Mouse (Mus musculus): ENCODE measurements around the gene Olfr325.
A peak's percentile ranks its signal among the peaks of the same experiment; 100 is the strongest.
"Not testable (repeated sequence)": the region's sequence is repeated elsewhere in the genome, so short reads cannot be mapped to it uniquely, and the experiment has no call there.

Gene Olfr325

DNA sequence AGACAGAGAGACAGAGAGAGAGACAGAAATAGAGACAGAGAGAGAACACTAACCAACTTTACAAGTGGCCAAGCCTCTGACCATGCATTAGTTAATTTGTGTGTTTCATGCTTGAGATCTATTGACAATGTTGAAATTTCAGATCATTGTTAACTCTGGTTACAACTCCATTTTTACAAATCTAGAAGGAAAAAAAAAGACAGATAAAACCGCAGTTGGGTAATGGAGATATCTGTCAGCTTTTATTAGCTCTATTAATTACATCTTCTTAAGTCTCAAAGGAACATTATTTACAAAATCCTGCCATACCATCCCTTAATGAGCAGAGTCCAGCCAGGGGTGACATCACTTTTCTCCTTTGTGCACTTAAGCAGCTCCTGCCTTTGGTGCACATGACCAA is at the start of gene Olfr325:
TSS of gene Olfr325 (plus strand) at position 301 of the 400 bp plus-strand sequence.
- DNase-seq: no peak

DNA sequence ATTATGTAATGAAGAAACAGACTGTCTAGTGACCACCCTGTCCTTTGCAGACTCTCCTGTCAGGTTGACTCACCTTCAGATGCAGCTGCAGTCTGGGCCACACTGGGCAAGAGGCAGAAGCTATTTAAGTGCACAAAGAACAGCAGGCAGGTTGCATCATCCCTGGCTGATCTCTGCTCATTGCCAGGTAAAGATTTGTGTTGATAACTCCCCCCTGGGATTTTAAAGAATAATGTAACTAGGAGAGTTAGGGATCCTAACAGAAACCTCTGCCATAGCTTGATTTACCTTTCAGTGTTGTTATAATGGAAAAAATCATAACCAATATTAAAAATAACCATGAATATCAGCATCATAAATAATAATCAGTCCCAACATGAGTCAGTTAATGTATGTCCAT is 42.8 kb upstream of the Olfr325 start, which contains the start of gene Olfr330:
TSS of gene Olfr330 (minus strand) at position 101 of the 400 bp plus-strand sequence.
- DNase-seq: not testable (repeated sequence)

DNA sequence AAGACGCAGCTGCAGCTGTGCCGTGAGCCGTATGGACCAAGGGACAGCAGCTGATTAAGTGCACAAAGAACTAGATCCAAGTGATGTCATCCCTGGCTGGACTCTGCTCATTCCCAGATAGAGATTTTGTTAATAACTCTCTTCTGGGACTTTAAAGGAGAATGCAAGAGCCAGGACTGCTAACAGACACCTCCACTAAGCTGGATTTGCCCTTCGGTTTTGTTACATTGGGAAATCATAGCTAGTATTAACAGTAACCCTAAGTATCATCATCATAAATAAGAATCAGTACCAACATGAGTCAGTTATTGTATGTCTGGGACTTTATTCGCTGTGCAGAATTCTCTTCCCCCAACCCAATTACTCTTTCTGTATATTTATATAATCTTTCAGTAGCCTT is 31.2 kb upstream of the Olfr325 start, which contains the start of gene Olfr329-ps:
TSS of gene Olfr329-ps (minus strand) at position 101 of the 400 bp plus-strand sequence.
- no peak for DNase-seq

DNA sequence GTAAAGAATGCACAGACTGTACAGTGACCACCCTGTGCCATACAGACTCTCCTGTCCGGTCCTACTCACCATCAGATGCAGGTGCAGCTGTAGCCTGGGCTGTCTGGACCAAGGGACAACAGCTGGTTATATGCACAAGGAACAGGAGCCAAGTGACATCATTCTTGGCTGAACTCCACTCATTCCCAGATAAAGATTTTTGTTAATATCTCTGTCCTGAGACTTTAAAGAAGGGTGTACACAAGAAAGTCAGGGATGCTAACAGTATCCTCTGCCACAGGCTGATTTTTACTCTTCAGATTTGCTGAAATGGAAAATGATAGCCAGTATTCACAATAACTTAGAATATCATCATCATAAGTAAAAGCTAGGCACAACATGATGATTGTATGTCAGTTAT is 22.0 kb upstream of the Olfr325 start, which contains the start of gene Olfr328:
TSS of gene Olfr328 (minus strand) at position 101 of the 400 bp plus-strand sequence.
- no peak for DNase-seq

DNA sequence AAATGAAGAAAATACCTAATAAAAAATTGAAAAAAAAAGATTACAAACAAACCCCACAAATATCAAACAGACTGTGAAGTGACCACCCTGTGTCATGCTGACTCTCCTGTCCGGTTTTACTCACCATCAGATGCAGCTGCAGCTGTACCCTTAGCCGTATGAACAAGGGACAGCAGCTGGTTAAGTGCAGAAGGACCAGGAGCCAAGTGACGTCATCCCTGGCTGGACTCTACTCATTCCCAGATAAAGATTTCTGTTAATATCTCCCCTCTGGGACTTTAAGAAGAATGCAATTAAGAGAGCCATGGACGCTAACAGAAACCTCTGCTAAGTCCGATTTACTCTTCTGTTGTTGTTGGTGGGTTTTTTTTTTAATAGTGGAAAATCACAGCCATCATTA is 7.1 kb upstream of the Olfr325 start, which contains the start of gene Olfr224:
TSS of gene Olfr224 (minus strand) at position 149 of the 400 bp plus-strand sequence.
- no peak for DNase-seq

DNA sequence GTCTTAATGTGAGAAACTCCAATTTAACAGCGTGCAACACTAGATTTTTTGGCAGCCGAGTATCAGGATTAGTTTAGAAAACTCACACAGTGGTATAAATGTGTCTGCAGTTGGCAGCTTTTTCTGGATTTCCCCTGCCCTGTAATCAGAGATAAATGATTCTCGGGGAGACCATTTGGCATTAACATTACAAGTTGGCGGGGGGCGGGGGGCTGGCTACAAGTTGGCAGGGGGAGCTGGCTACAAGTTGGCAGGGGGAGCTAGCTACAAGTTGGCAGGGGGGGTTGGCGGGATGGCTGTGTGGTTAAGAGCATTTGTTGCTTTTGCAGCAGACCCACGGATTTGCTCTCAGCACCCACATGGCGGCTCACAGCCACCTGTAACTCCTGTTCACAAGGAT is 1.1 kb downstream of the Olfr325 start:
- no peak for DNase-seq

DNA sequence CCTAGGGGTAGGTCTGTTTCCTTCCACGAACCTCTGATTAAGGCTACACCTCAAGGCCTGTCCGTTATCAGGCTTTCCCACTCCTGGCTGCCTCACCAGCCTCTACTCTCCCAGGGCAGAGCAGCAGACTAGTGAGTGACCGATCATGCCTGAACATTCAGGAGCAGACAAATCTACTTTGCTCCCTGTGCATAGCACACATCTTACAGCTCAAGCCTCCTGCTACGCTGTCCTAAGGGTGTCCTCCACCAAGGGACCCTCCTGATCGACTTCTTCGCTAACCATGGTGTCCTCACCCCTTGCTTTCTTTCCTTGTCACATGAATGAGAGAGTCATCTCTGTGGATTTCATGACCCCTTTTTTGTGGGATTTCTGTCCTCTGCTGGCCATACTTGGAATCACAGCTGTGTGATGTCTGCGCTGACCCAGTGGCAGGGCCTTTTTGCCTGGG is 10.4 kb downstream of the Olfr325 start:
- DNase-seq: peak; percentile 85

DNA sequence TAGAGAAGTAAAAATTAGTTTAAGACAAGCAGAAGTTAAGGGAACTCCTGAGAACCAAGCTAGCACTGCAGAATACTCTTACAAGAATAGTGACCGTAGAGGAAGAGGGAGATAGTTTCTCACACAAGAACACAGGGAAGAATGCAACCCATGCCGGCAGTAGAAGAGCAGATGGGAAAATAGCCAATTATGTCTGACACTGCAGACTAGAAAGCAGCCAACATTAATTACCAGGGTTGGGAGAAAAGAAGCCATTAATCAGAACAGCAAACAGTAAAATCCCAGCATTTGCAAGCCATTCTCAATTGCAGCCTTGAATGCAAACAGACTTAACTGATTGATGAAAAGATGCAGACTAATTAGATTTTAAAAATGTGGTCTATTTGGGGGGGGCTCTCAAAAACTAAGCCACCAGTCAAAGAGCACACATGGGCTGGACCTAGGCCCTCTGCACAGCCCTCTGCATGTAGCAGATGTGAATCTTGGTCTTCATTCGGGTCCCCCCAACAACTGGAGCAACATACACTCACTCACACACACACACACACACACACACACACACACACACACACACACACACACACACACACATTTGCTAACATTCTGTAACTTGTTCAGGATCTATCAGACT is 11.2 kb downstream of the Olfr325 start:
- DNase-seq: no peak

DNA sequence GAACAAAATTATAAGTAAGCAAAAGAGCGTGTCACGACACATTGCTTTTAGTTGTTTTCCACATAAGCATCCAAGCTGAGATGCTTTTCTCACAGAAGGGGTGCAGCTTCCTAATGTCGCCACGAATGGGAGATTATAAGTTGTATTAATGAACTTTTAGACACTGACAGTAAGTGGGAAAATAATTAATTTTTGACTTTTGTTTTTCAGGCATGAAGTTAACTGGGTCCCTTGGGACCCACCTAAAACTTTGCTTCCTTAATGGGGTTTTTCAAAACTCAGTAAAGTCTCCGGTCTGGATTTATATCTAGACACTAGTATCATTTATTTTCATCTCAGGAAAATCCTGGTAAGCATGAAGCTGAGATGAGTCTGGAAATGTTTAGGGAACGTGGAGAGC is 17.3 kb downstream of the Olfr325 start, which contains the start of gene Olfr324:
TSS of gene Olfr324 (plus strand) at position 301 of the 400 bp plus-strand sequence.
- no peak for DNase-seq

DNA sequence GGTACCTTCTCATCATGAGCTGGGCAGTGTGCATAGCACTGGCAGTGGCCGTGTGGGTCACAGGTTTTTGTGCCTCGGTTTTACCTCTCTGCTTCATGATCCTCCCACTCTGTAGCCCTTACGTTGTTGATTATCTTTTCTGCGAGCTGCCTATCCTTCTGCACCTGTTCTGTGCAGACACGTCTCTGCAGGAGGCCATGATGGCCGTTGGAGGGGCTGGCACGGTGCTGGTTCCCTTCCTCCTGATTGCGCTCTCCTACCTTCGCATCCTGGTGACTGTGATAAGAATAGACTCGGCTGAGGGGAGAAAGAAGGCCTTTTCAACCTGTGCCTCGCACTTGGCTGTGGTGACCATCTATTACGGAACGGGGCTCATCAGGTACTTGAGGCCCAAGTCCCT is 20.3 kb downstream of the Olfr325 start:
- no peak for DNase-seq

DNA sequence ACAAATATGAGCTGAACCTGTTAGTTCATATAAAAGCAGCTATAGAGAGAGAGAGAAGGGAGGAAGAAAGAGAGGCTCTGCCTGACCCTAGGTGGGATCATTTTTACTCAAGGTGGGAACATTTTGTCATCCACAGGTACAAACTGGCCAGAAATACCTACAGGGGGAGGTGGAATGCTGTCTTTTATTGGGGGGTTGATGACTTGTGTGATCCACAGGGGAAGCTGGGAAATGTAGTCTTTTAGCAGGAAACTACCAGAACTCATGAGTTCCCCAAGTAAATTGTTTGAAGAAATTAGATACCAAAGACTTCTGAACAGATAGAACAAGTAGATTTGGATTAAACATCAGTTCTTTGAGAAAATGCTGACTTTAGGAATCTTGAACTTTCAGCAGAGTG is 24.5 kb downstream of the Olfr325 start:
- no peak for DNase-seq

DNA sequence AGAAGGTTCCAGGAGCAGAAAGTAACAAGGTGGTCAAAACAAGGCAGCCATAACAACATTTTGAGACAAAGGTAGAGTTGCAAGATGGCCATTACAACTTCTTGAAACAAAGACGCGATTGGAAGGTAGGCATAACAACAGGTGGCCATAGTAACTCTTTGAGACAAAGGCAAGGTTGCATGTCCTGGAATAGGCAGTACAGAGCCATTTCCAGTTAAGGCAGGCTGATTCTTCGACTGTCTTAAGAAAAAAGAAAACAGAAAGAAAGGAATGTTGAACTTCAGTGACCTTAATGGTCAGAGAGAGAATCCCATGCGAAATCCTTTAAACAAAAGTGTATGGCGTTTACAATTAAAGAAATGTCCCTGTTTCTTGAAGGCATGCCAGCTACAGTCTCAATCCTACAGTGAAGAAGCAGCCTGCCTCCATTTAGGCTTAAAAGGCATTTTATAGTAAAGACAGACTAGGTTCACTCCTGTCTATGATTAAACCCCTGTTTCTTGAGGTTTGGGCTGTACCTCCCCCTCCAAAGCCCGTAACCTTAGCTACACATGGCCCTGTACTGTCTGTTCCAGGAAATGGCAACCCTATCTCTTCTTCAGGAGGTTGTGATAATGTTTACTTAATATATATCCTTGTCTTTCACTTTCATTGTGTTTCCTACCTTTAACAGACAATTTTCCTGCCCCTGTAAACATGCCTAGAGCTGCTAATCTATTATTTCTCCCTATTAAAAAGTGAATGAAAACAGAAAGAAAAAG is 25.4 kb downstream of the Olfr325 start:
- DNase-seq: no peak

DNA sequence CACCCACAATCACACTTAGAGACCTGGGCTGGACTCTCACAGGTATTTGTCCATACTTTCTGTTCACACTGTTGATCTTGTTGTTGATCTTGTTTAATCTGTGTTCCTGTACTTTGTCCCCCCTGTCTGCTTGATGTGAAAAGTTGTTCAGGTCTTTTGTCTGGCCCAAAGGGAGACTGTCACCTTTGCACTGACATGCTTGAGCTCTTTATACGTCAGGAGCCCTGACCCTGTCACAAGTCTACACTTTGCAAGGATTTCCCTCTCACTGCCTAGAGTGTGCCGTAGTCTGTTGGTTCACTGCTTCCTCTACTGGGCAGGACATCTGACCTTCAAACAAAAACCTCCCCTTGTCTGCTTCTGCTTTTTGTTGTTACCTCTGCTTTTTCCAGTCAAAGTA is 27.2 kb downstream of the Olfr325 start:
- no peak for DNase-seq

DNA sequence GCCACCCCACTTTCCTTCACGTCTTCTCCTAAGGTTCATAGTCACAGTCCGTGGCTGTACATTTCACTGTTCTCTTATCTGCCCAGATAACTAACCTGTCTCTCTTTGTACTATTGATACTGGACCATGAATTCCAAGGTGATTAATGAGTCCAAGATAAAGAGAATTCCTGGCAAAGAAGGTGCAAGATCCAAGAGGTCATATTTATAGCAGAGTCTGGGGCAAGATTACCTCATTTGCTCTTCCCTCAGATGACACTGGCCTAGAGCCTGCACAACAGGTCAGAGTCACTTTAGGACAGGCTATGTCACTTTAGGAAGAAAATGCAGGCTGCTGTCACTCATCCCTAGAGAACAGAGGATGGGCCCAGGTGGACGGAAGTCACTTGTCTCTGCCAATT is 27.7 kb downstream of the Olfr325 start:
- no peak for DNase-seq

DNA sequence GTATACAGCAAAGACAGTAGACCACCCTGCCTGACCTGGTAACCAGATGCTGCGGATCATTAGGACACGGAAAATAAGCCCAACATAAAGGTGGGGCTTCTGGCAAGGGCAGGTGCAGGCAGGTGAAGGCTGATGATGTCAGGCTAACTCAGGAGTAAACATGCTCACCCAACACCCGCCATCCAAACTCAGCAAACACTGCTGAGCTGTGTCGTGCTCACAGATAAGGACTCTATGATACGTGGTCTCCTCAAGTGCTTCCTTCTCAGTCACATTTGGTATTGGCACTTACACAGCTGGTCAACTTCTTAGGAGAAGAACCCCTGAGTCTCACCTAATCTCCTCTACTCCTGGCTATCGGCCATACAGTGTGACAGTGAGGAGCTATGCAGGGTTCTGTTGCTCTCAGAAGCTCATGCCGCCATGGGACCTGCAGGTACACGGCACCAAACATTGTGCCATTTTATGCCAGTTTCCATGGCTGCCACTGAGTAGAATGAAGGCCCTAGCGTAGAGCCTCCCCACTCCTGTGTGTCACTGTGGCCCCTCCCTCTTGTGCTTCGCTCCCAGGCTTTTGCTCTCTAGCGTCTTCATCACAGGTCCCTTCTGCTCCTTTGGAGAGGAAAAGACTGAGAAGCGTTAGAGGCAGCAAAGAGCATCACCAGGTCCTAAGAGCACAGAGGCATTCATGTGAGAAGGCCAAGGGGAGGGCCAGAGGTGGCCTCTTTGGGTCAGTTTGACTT is 28.8 kb downstream of the Olfr325 start:
- no peak for DNase-seq

DNA sequence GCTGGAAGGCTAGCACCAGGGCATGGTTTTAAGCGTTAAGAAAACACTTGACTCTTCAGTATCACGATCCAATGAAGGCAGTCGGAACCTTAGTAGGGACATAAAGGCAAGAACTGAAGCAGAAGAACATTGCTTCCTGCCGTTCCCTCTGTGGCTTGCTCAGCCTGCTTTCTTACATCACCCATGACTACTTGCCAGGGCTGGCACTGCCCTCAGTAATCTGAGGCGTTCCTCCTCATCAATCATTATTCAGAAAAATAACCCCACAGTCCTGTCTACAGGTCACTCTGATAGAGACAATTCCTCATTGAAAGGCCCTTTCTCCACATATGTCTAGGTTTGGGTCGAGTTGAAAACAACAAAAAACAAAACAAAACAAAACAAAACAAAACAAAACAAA is 29.5 kb downstream of the Olfr325 start:
- no peak for DNase-seq

DNA sequence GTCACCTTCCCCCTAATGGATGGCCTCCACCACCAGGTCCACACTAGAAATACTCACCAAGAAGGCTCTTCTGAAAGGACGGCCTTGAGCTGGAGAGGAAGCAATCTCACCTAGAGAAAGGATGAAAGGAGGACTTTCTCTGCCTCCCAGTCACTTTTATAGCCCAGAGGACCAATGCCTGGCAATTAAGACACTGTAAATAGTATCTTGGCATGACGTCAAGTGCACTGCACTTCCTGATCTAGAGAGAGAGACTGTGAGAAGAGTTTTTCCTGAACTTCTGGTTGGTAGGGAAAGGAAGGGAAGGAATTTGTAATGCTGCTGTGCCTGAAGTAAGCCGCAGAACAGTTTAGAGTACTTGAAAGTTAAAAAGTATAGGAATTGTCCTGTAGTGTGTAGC is 35.8 kb downstream of the Olfr325 start:
- no peak for DNase-seq

DNA sequence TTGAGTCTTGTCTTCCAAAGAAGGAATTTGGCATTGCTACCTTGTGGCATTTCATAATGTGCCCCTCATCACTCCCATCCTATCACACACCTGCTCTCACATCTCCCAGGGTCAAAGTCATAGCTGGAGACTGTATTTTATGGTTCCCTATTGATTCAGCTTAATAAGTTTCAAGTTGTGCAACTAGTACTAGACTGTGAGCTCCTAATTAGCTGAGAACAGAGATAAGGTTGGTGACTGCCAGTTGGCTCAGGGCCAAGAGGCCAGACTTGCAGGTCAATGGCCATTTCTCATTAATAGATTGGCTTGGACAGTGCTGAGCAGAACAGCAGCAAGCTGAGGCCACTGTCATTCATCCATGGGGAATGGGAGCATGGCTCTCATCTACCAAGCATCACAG is 37.0 kb downstream of the Olfr325 start:
- peak; percentile 15 for DNase-seq

DNA sequence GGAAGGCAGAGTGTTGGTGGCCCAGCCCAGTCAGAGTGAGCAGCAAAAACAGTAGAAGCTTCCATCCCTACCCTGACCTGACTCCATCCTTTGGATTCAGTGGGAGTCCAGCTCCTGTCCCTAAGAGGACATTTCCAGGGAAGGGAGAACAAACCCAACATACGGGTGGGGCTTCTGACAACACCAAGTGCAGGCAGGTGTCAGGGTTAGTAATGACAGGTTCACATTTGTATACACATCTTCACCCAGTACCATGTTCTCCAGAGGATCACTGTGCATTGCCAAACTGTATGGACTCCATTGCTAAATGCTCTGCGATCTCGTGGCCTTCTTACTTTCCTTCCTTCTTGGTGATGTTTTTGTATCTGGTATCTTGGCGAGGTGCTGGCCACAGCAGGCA is 38.4 kb downstream of the Olfr325 start, which contains the start of gene 2210407C18Rik:
TSS of gene 2210407C18Rik (minus strand) at position 101 of the 400 bp plus-strand sequence.
- no peak for DNase-seq

DNA sequence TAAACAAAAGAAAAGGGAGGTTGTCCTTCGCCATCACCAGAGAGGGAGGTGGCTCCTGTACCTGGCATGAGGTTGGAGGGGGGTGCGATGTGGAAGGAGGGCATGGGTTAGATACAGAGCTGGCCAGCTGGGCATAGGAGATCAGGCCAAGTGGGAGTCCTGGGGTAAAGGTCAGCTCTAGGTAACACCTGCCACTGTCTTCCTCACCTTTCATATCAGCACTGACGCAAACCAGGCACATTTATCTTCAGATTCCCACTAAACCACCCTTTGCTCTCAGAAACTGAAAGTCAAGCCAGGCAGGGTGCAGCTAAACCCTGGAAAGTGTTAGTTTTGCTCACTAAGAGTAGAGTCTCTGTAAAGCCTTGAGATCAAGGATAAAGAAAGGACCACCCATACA is 40.8 kb downstream of the Olfr325 start:
- no peak for DNase-seq

DNA sequence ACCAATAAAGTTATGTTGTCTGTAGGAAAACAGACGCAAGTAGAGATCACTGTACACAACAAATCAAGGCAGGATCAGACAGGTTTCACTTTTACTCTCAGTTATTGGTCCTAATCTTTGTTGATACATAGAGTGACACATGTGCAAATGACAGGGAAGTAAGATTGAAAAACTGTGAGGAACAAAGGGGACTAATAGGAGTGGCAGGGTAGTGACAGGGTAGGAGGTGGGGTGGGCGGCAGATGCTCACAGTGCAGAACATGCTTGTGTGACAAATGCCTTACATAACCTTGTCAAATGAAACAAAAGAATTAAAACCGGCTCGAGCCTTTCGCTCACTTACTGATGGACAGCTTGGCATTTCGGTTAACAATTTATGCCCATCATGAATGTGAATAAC is 41.3 kb downstream of the Olfr325 start:
- no peak for DNase-seq

DNA sequence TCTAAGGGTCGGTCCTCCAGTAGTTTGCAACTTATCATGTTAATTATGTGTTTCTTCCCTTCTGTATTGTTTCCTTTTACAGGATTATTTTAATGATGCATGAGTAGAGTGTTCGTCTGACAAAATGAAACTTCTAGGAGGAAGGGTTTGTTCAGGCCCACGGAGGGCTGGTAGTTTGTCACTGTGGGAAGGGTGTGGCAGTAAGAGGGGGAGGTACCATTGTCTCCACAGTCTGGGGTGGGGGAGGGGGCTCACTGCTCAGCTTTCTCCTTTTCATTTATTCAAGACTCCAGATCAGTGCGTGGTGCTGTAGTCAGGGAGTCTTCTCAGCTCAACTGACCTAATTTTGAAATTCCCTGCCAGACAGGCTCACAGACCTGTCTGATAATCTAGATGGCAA is 48.6 kb downstream of the Olfr325 start:
- DNase-seq: no peak

DNA sequence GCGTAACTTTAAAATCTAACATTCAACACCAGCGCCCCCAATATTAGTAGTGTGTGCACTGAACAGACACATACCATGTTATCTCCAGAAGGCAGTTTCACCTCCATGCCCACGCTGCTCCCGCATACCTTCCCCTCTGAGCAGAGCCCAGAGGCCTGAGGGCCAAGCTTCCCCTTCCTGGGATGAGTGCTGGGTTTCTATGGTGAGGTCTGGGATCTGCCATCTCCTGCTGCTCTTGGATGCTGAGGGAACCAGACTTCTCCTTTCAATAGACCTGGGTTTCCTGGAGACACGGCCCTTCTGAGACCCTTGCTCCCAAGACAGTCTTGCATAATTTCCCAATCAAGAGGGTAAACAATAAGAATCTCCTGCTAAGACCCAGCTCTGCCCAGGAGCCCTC is 52.9 kb downstream of the Olfr325 start, which contains the start of gene Olfr323:
TSS of gene Olfr323 (minus strand) at position 101 of the 400 bp plus-strand sequence.
- no peak for DNase-seq
